Mouse (Mus musculus): ENCODE results near the gene Agfg1. TPM values are rescaled to one million over a fixed set of nuclear protein-coding genes. Genes with fewer than 3 reads are reported as not detected.
"Not testable (repeated sequence)": the region's sequence is repeated elsewhere in the genome, so short reads cannot be mapped to it uniquely, and the experiment has no call there.

Agfg1 gene
- polyA plus RNA-seq, 1 experiment from 2014 or later = 47.3 TPM

DNA sequence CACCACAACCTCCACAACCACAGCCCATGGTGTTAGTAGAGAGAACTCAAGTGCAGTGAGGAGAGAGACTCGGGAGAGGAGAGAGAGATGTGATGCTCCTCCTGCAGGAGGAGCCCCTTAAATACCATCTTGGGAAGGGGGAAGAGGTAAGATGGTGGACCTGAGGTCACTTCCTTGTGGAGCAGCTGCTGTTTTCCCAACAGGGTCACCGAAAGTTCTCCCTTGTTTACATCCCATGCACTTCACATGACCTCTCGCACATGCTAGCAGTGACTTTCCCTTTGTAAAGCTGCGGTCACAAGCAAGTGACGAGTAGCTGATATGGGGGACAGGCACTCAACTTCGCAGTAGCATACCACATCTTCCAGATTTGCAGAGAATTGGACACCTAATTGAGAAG lies 104.0 kb downstream of the Agfg1 start, which contains the start of gene A030003K21Rik:
Gene A030003K21Rik (minus strand): TSS at position 94 of the 400 bp plus-strand sequence.
- H3K27ac ChIP-seq (ENCODE audit: low read depth, low read length); H3K36me3 ChIP-seq (ENCODE audit: control insufficient read depth, insufficient read depth, low read length); DNase-seq (ENCODE audit: low spot score); H3K9ac ChIP-seq (ENCODE audit: low read length); H3K27me3 ChIP-seq (ENCODE audit: control insufficient read depth, insufficient read depth, low read length); H3K9me3 ChIP-seq (ENCODE audit: control insufficient read depth, low read length); H3K4me1 ChIP-seq (replicated peaks; ENCODE audit: control insufficient read depth, insufficient read depth, low read length); H3K4me3 ChIP-seq (ENCODE audit: low read depth, low read length); ATAC-seq (replicated peaks; ENCODE audit: low FRiP score); H3K4me2 ChIP-seq (ENCODE audit: low read depth, low read length, severe bottlenecking): not testable (repeated sequence)
- WGBS = no CpG with 5 or more reads among the region's 6 CpGs

DNA sequence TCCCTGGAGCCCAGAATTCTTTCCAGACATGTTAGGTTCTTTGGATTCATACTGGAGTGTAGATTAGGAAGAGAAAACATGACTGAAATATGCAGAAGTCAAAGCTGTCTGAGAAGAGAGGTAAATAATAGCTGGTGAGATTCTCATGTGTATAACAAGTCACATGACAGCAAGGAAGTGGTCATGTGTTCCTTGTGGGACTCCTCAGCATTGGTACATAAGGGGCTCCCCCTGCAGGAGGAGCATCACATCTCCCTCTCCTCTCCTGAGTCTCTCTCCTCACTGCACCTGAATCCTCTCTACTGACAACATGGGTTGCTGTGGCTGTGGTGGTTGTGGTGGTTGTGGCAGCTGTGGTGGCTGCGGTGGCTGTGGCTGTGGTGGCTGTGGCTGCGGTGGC lies 106.7 kb downstream of the Agfg1 start:
- not testable (repeated sequence) for DNase-seq (ENCODE audit: low spot score); H3K4me1 ChIP-seq (replicated peaks; ENCODE audit: control insufficient read depth, insufficient read depth, low read length); H3K27me3 ChIP-seq (ENCODE audit: control insufficient read depth, insufficient read depth, low read length); H3K27ac ChIP-seq (ENCODE audit: low read depth, low read length); ATAC-seq (replicated peaks; ENCODE audit: low FRiP score); H3K36me3 ChIP-seq (ENCODE audit: control insufficient read depth, insufficient read depth, low read length); H3K4me3 ChIP-seq (ENCODE audit: low read depth, low read length); H3K9me3 ChIP-seq (ENCODE audit: control insufficient read depth, low read length); H3K9ac ChIP-seq (ENCODE audit: low read length); H3K4me2 ChIP-seq (ENCODE audit: low read depth, low read length, severe bottlenecking)
- WGBS = 95% methylated on average over 2 of the region's 2 CpGs

DNA sequence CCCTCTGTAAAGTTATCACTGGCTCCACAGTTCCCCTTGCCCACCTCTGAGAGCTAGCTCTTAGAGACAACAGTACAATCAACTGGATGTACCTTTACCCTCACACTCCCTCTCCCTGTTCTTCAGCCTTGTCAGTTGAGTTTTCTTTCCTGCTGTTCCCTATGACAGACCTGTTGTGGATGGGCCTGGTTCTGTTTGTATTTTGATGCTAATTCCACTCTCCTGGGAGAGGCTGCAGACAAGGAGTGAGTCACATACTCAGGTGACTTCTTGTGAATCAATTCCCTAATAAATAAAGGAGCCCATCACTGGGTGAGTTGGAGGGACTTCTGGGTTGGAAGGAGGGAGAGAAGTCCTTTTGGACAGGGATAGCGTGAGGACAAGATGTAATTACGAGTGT lies 109.3 kb downstream of the Agfg1 start:
- Histone ChIP-seq H3K4me2 (ENCODE audit: low read depth, low read length, severe bottlenecking) (no peak overlapping the region), H3K4me1 (replicated peaks; ENCODE audit: control insufficient read depth, insufficient read depth, low read length) (no peaks in the 10 kb centered on the region), H3K27ac (ENCODE audit: low read depth, low read length) (no peak overlapping the region), H3K27me3 (ENCODE audit: control insufficient read depth, insufficient read depth, low read length) (no peaks in the 10 kb centered on the region), H3K9me3 (ENCODE audit: control insufficient read depth, low read length) (no peaks in the 10 kb centered on the region), H3K9ac (ENCODE audit: low read length) (no peak overlapping the region), H3K36me3 (ENCODE audit: control insufficient read depth, insufficient read depth, low read length) (no peaks in the 10 kb centered on the region), H3K4me3 (ENCODE audit: low read depth, low read length) (no peak overlapping the region)
- DNase-seq (ENCODE audit: low spot score) = no peak
- no peak for ATAC-seq (replicated peaks; ENCODE audit: low FRiP score)
- WGBS = 83% methylated on average over 2 of the region's 2 CpGs

Small RNA genes lying within 50 kb of the gene (microRNA-seq; reads per million reads assigned to microRNA genes)
- gene Gm22396 (ENCODE audit: insufficient number of aligned reads) = not detected

Other genes starting within 250 kb of the Agfg1 start
- 268 and 290 TPM in 2 replicates for gene Mff, start 114.6 kb upstream of the Agfg1 start, polyA plus RNA-seq (2014; fragmentation: Nextera tagmentation; extraction: Ambion mirVana)
- gene Tm4sf20, start 71.0 kb upstream of the Agfg1 start, polyA plus RNA-seq (2014; fragmentation: Nextera tagmentation; extraction: Ambion mirVana) = 0.23 TPM in 1 of 2 replicates, not detected in the other
- gene Gm47791, start 68.2 kb upstream of the Agfg1 start, polyA plus RNA-seq (2014; fragmentation: Nextera tagmentation; extraction: Ambion mirVana) = not detected in 2 replicates
- 0.47 TPM in 1 of 2 replicates, not detected in the other for gene A030005L19Rik, start 73.8 kb downstream of the Agfg1 start, polyA plus RNA-seq (2014; fragmentation: Nextera tagmentation; extraction: Ambion mirVana)
- gene A030014E15Rik, start 85.4 kb downstream of the Agfg1 start, polyA plus RNA-seq (2014; fragmentation: Nextera tagmentation; extraction: Ambion mirVana) = not detected in 2 replicates
- gene Gm6217, start 91.9 kb downstream of the Agfg1 start, polyA plus RNA-seq (2014; fragmentation: Nextera tagmentation; extraction: Ambion mirVana) = not detected in 2 replicates
- gene A030003K21Rik, start 103.9 kb downstream of the Agfg1 start, polyA plus RNA-seq (2014; fragmentation: Nextera tagmentation; extraction: Ambion mirVana) = not detected in 2 replicates
- not detected in 2 replicates for gene Gm7544, start 116.5 kb downstream of the Agfg1 start, polyA plus RNA-seq (2014; fragmentation: Nextera tagmentation; extraction: Ambion mirVana)
- gene Gm47955, start 120.8 kb downstream of the Agfg1 start, polyA plus RNA-seq (2014; fragmentation: Nextera tagmentation; extraction: Ambion mirVana) = not detected in 2 replicates
- gene Gm47959, start 161.1 kb downstream of the Agfg1 start, polyA plus RNA-seq (2014; fragmentation: Nextera tagmentation; extraction: Ambion mirVana) = not detected in 2 replicates
- gene Slc19a3, start 199.0 kb downstream of the Agfg1 start, polyA plus RNA-seq (2014; fragmentation: Nextera tagmentation; extraction: Ambion mirVana) = 0.40 and 0.48 TPM in 2 replicates
- gene Krtap28-10, start 203.0 kb downstream of the Agfg1 start, polyA plus RNA-seq (2014; fragmentation: Nextera tagmentation; extraction: Ambion mirVana) = not detected in 2 replicates
- gene Gm47969, start 205.4 kb downstream of the Agfg1 start, polyA plus RNA-seq (2014; fragmentation: Nextera tagmentation; extraction: Ambion mirVana) = not detected in 2 replicates
- not detected in 2 replicates for gene A030005K14Rik, start 219.9 kb downstream of the Agfg1 start, polyA plus RNA-seq (2014; fragmentation: Nextera tagmentation; extraction: Ambion mirVana)
- not detected in 2 replicates for gene Krtap28-13, start 221.4 kb downstream of the Agfg1 start, polyA plus RNA-seq (2014; fragmentation: Nextera tagmentation; extraction: Ambion mirVana)

Measured in forebrain, embryonic 11.5 days (tissue).